7 mouse cellular contexts compared by ENCODE assay signal in genomic region chr14:121218620-121219019, GRCm38 (mm10).
DNase-seq lines count a peak whose midpoint lies in the region; ATAC-seq and TF ChIP-seq lines count a peak whose summit lies in the region.

No protein-coding gene starts in this region.

- TF ChIP-seq CTCF in ES-Bruce4 (IDR thresholded peaks at IDR 0.05; ENCODE audit: low read depth, low read length): peak; percentile 72
- peak; percentile 56 for TF ChIP-seq CTCF in lung, postnatal 0 days (IDR thresholded peaks at IDR 0.05)

- no peak overlapping the region for H3K9ac ChIP-seq in kidney, embryonic 16.5 days (replicated peaks; ENCODE audit: low read length)
- no peak overlapping the region for H3K9ac ChIP-seq in ES-Bruce4 (ENCODE audit: low read depth, poor library complexity, severe bottlenecking)
- H3K9ac ChIP-seq in lung, postnatal 0 days (replicated peaks; ENCODE audit: low read depth): no peak overlapping the region

- peak; percentile 27 for DNase-seq in kidney, adult 18-20 months
- DNase-seq in B cell, adult 2 months: peak; percentile 20 to 23
- DNase-seq in lung, postnatal 0 days (ENCODE audit: low spot score): no peak
- DNase-seq in layer of hippocampus, postnatal 36 days: no peak
- DNase-seq in right cerebral cortex, postnatal 14 days: no peak

- peaks cover 29% of the 10 kb centered on the region for H3K36me3 ChIP-seq in kidney, embryonic 16.5 days (ENCODE audit: insufficient read depth, low read length)
- no peaks in the 10 kb centered on the region for H3K36me3 ChIP-seq in ES-Bruce4 (ENCODE audit: control insufficient read depth, insufficient read depth, low read length, poor library complexity, severe bottlenecking)
- H3K36me3 ChIP-seq in lung, postnatal 0 days (ENCODE audit: insufficient read depth, low read length): no peaks in the 10 kb centered on the region

- H3K9me3 ChIP-seq in kidney, embryonic 16.5 days (ENCODE audit: low read length): no peaks in the 10 kb centered on the region
- H3K9me3 ChIP-seq in ES-Bruce4 (replicated peaks; ENCODE audit: control insufficient read depth, insufficient read depth, low read length, poor library complexity, severe bottlenecking): no peaks in the 10 kb centered on the region
- no peaks in the 10 kb centered on the region for H3K9me3 ChIP-seq in lung, postnatal 0 days (ENCODE audit: low read length)

- no peak for ATAC-seq in kidney, embryonic 16.5 days (ENCODE audit: low FRiP score, low TSS enrichment)
- no peak for ATAC-seq in lung, postnatal 0 days

- no peak overlapping the region for H3K4me3 ChIP-seq in kidney, embryonic 16.5 days (ENCODE audit: low read length)
- H3K4me3 ChIP-seq in ES-Bruce4 (ENCODE audit: low read depth, low read length): no peak overlapping the region
- H3K4me3 ChIP-seq in lung, postnatal 0 days (ENCODE audit: low read depth, low read length): no peak overlapping the region

- TF ChIP-seq EP300 in ES-Bruce4 (IDR thresholded peaks at IDR 0.05; ENCODE audit: insufficient read depth, low read depth, low read length): no peak
- no peak for TF ChIP-seq EP300 in lung, postnatal 0 days (IDR thresholded peaks at IDR 0.05)

- no peaks in the 10 kb centered on the region for H3K27me3 ChIP-seq in kidney, embryonic 16.5 days (ENCODE audit: insufficient read depth, low read length)
- no peaks in the 10 kb centered on the region for H3K27me3 ChIP-seq in ES-Bruce4 (ENCODE audit: control insufficient read depth, insufficient read depth, low read length, poor library complexity, severe bottlenecking)
- H3K27me3 ChIP-seq in lung, postnatal 0 days (replicated peaks; ENCODE audit: insufficient read depth, low read length): no peaks in the 10 kb centered on the region

- no peak for TF ChIP-seq POLR2A in ES-Bruce4 (IDR thresholded peaks at IDR 0.05; ENCODE audit: insufficient read depth, low read length)

- peaks cover 9% of the 10 kb centered on the region; the same call in 1 of the 2 replicates for H3K4me1 ChIP-seq in kidney, embryonic 16.5 days (ENCODE audit: insufficient read depth, low read length)
- no peaks in the 10 kb centered on the region for H3K4me1 ChIP-seq in ES-Bruce4 (ENCODE audit: control insufficient read depth, insufficient read depth, low read length)
- H3K4me1 ChIP-seq in lung, postnatal 0 days (ENCODE audit: insufficient read depth, low read depth, low read length): peaks cover 5% of the 10 kb centered on the region; the same call in 1 of the 2 replicates

- no peak overlapping the region for H3K27ac ChIP-seq in kidney, embryonic 16.5 days (ENCODE audit: low read length)
- H3K27ac ChIP-seq in ES-Bruce4 (ENCODE audit: insufficient read depth, low read length): no peak overlapping the region
- H3K27ac ChIP-seq in lung, postnatal 0 days (ENCODE audit: low read length): no peak overlapping the region

- H3K4me2 ChIP-seq in kidney, embryonic 16.5 days (replicated peaks; ENCODE audit: low read depth, low read length): no peak overlapping the region
- no peak overlapping the region for H3K4me2 ChIP-seq in lung, postnatal 0 days (replicated peaks; ENCODE audit: low read depth, low read length)

- 80% methylated on average over 7 of the region's 7 CpGs for WGBS in kidney, embryonic 16.5 days
- WGBS in lung, postnatal 0 days: 71% methylated on average over 7 of the region's 7 CpGs

Comparison
In these comparisons a context has a peak if more than half of its experiments do, and no peak if none do; other contexts are left out.
1. DNase-seq: peak in kidney, adult 18-20 months (single experiment) and B cell, adult 2 months (2 of 2); none in lung, postnatal 0 days (single experiment), layer of hippocampus, postnatal 36 days (0 of 2) and right cerebral cortex, postnatal 14 days (single experiment).